Mouse (Mus musculus): ENCODE data around the gene Unc93b1. TPM values are rescaled to one million over a fixed set of nuclear protein-coding genes. Genes with fewer than 3 reads are reported as not detected.
"Not testable (repeated sequence)": the region's sequence is repeated elsewhere in the genome, so short reads cannot be mapped to it uniquely, and the experiment has no call there.

The Unc93b1 gene
- polyA plus RNA-seq, 1 experiment from 2014 or later, result not detected

GRCm38 (mm10) chr19:3958470-3958869 is 23.5 kb downstream of the Unc93b1 start, which contains the start of gene Aldh3b3:
Aldh3b3 (plus strand) TSS chr19:3958645.
- H3K27me3 ChIP-seq, result peaks cover 20% of the 10 kb centered on the region
- in situ Hi-C loops (cut with MboI; ENCODE audit: low pct_unique_long_range_greater_than_20kb), result no loop called here
- DNase-seq (ENCODE audit: low read depth, low spot score) (no peak), ATAC-seq (no peak)
- POLR2A ChIA-PET, result no interaction called here
- no peak for TF ChIP-seq CTCF (IDR thresholded peaks at IDR 0.05)
- CTCF ChIA-PET, result interaction anchor here (1.4 to 3.5 kb wide), 3 partner anchors 12 to 55 kb away, joined by 3 to 15 read pairs (median 4); no protein-coding TSS in a partner anchor

DNA sequence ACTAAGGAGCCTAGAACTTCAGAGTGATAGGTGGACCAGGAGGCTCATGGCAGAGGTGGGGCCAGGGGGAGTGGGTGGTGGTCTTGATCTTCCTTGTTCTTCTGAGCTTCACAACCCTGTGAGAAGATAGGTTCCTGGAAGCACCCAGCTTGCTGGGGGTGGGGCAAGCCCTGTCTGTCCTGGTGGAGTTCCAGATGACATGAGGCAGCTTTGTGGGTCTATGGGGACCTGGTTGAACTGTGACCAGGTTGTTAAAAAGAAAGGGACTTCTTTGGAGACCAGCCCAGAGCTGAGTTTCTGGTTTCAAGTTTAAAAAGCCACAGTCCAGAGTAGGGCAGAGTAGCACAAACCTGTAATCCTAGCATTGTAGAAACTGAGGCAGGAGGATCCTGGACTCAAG is 24.0 kb downstream of the Unc93b1 start:
- in situ Hi-C loops (cut with MboI; ENCODE audit: low pct_unique_long_range_greater_than_20kb), result no loop called here
- TF ChIP-seq CTCF (IDR thresholded peaks at IDR 0.05), result no peak
- peaks cover 14% of the 10 kb centered on the region for H3K27me3 ChIP-seq
- no peak for ATAC-seq
- POLR2A ChIA-PET, result no interaction called here
- no peak for DNase-seq (ENCODE audit: low read depth, low spot score)
- CTCF ChIA-PET, result interaction anchor here (1.4 to 3.5 kb wide), 4 partner anchors 12 to 54 kb away, joined by 3 to 15 read pairs (median 6); no protein-coding TSS in a partner anchor

DNA sequence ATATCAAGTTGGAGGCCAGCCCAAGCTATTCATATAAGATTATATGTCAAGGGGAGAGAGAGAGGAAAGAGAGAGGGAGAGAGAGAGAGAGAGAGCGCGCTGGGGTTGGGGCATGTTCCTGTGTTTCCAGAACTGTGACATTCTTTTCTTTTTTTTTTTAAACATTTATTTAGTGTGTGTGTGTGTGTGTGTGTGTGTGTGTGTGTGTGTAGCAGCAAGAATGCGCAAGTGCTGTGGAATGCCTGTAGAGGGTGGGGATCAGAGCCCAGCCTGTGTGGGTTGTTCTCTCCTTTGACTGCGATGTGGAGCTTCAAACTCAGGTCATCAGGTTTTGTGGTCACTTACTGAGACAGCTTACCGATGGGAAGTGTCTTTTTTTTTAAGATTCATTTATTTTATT is 25.2 kb downstream of the Unc93b1 start:
- ATAC-seq (no peak), DNase-seq (ENCODE audit: low read depth, low spot score) (no peak)
- CTCF ChIA-PET, result interaction anchor here (1.0 to 3.5 kb wide), 6 partner anchors 13 to 36 kb away, joined by 3 to 15 read pairs (median 4); no protein-coding TSS in a partner anchor
- POLR2A ChIA-PET, result no interaction called here
- H3K27me3 ChIP-seq, result peaks cover 14% of the 10 kb centered on the region
- no peak for TF ChIP-seq CTCF (IDR thresholded peaks at IDR 0.05)
- in situ Hi-C loops (cut with MboI; ENCODE audit: low pct_unique_long_range_greater_than_20kb), result no loop called here

GRCm38 (mm10) chr19:3961805-3962204 is 26.8 kb downstream of the Unc93b1 start:
- CTCF ChIA-PET, result interaction anchor here (1.3 to 2.7 kb wide), 2 partner anchors 15 to 19 kb away, joined by 3 to 10 read pairs; no protein-coding TSS in a partner anchor
- in situ Hi-C loops (cut with MboI; ENCODE audit: low pct_unique_long_range_greater_than_20kb); ATAC-seq; DNase-seq (ENCODE audit: low read depth, low spot score): not testable (repeated sequence)
- peaks cover 10% of the 10 kb centered on the region for H3K27me3 ChIP-seq
- POLR2A ChIA-PET, result interaction anchor here (0.7 kb wide), 1 partner anchor 38 kb away, joined by 3 read pairs; no protein-coding TSS in a partner anchor

- ChIA-PET CTCF (interaction anchor here (1.3 to 2.7 kb wide), 2 partner anchors 16 to 18 kb away, joined by 3 to 10 read pairs; no protein-coding TSS in a partner anchor), POLR2A (no interaction called here)
- in situ Hi-C loops (cut with MboI; ENCODE audit: low pct_unique_long_range_greater_than_20kb), result no loop called here
- H3K27me3 ChIP-seq, result peaks cover 10% of the 10 kb centered on the region
- DNase-seq (ENCODE audit: low read depth, low spot score) (no peak), ATAC-seq (no peak)
- no peak for TF ChIP-seq CTCF (IDR thresholded peaks at IDR 0.05)
These were observed 27.5 kb downstream of the Unc93b1 start for GRCm38 (mm10) chr19:3962469-3962868.

GRCm38 (mm10) chr19:3964030-3964429 is 29.0 kb downstream of the Unc93b1 start:
- ChIA-PET CTCF (interaction anchor here (1.3 to 2.7 kb wide), 2 partner anchors 16 to 36 kb away, joined by 4 to 10 read pairs; partner anchors contain the start of genes Gm49405 and Nudt8), POLR2A (no interaction called here)
- ATAC-seq, result no peak
- in situ Hi-C loops (cut with MboI; ENCODE audit: low pct_unique_long_range_greater_than_20kb), result no loop called here
- H3K27me3 ChIP-seq, result peaks cover 8% of the 10 kb centered on the region
- DNase-seq (ENCODE audit: low read depth, low spot score), result no peak
- no peak for TF ChIP-seq CTCF (IDR thresholded peaks at IDR 0.05)

- ChIA-PET POLR2A (no interaction called here), CTCF (interaction anchor here (0.8 kb wide), 1 partner anchor 9 kb away, joined by 3 read pairs; no protein-coding TSS in a partner anchor)
- no peak for ATAC-seq
- DNase-seq (ENCODE audit: low read depth, low spot score), result no peak
- no peak for TF ChIP-seq CTCF (IDR thresholded peaks at IDR 0.05)
- in situ Hi-C loops (cut with MboI; ENCODE audit: low pct_unique_long_range_greater_than_20kb), result no loop called here
- peaks cover 14% of the 10 kb centered on the region for H3K27me3 ChIP-seq
These were observed 31.5 kb downstream of the Unc93b1 start for GRCm38 (mm10) chr19:3966330-3967075.

DNA sequence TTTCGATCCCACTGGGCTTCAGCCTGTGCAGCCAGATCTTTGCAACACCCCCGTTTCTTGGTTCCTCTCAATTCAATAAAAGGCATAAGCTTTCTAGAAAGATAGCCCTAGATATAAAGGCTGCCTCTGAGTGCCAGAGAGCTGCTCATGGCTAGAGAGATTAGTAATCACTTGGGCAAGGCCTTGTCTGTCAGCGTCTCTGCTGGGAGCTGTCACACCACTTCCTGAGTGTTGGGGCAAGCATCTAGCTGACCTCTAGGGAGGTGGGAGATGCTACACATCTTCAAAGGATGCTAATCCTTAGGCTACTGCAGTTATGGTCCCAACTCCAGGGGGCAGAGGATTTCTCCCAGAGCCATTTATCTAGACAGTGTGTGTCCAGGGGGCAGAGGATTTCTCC is 32.3 kb downstream of the Unc93b1 start:
- ChIA-PET CTCF (interaction anchor here (0.8 kb wide), 1 partner anchor 8 kb away, joined by 3 read pairs; no protein-coding TSS in a partner anchor), POLR2A (no interaction called here)
- no peak for TF ChIP-seq CTCF (IDR thresholded peaks at IDR 0.05)
- in situ Hi-C loops (cut with MboI; ENCODE audit: low pct_unique_long_range_greater_than_20kb), result no loop called here
- H3K27me3 ChIP-seq, result peaks cover 15% of the 10 kb centered on the region
- no peak for ATAC-seq
- DNase-seq (ENCODE audit: low read depth, low spot score), result no peak

DNA sequence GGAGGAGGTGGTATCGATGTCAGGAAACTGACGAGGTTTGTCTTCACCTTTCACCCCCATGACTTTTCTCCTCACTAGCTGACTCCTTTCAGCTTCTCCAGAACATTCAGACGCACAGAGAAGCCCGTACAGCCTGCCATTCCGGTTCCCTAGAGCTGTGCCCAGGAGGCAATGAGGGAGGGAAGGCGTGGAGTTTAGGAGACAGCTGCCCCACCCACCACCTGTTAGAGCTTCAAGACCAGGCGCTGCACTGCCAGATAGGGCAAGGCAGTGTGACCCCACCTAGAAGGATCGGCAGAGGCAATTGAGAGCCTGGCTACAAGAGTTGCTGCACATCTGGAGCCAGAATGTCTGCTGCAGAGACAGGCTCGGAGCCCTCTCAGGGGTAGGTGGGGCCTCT is 37.2 kb downstream of the Unc93b1 start, which contains the start of gene Aldh3b2:
Aldh3b2 (plus strand) TSS at position 100 of the 400 bp plus-strand sequence.
- ChIA-PET POLR2A (no interaction called here), CTCF (interaction anchor here (1.0 to 1.3 kb wide), 2 partner anchors 12 to 26 kb away, joined by 3 read pairs; no protein-coding TSS in a partner anchor)
- TF ChIP-seq CTCF (IDR thresholded peaks at IDR 0.05), result no peak
- peaks cover 20% of the 10 kb centered on the region for H3K27me3 ChIP-seq
- in situ Hi-C loops (cut with MboI; ENCODE audit: low pct_unique_long_range_greater_than_20kb), result no loop called here
- ATAC-seq (no peak), DNase-seq (ENCODE audit: low read depth, low spot score) (no peak)

DNA sequence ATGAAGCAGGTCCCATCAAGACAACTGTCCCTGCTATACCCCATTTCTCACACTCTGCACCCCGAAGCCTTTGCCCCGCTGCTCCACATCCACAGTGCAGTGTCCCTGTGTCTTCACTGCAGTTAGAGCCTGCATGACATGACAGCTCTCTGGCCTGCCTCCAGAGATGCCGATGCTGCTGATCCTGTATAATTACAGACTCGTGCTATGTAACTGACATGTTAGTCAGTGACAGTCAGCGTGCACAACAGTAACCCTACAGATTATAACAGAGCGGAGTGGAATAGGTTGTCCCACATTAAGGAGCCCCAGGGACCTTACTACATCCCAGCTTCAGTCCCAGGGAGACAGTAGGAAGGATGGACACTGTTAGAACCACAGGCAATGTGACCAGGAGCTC is 39.6 kb downstream of the Unc93b1 start:
- in situ Hi-C loops (cut with MboI; ENCODE audit: low pct_unique_long_range_greater_than_20kb); DNase-seq (ENCODE audit: low read depth, low spot score); POLR2A ChIA-PET; ATAC-seq: not testable (repeated sequence)
- H3K27me3 ChIP-seq, result peaks cover 20% of the 10 kb centered on the region
- CTCF ChIA-PET, result interaction anchor here (0.8 kb wide), 1 partner anchor 23 kb away, joined by 3 read pairs; no protein-coding TSS in a partner anchor

DNA sequence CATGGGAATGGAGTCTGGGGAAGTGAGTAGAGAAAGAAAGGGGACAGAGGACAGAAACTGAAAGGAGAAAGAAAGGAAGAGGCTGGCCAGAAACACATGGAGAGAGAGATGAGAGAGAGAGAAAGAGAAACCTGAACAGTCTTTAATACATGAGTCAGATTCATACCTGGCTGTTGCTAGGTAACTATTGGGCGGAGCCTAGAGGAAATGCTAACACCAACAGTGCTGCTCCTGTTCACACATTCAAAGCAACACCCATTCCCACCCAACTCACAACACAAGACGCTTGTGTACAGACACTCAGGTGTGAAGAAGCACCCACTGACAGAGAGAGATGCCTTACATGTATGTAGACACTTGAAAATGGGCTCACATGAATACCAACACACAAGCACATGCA is 40.9 kb downstream of the Unc93b1 start:
- ATAC-seq (no peak), DNase-seq (ENCODE audit: low read depth, low spot score) (no peak)
- ChIA-PET POLR2A (no interaction called here), CTCF (interaction anchor here (1.1 to 1.3 kb wide), 2 partner anchors 9 to 29 kb away, joined by 3 read pairs; no protein-coding TSS in a partner anchor)
- no peak for TF ChIP-seq CTCF (IDR thresholded peaks at IDR 0.05)
- H3K27me3 ChIP-seq, result peaks cover 17% of the 10 kb centered on the region
- in situ Hi-C loops (cut with MboI; ENCODE audit: low pct_unique_long_range_greater_than_20kb), result no loop called here

Data from Patski (cell line).